Mouse (Mus musculus): ENCODE measurements around the gene D930048N14Rik. TPM values are rescaled to one million over a fixed set of nuclear protein-coding genes. Genes with fewer than 3 reads are reported as not detected.
"Not testable (repeated sequence)": the region's sequence is repeated elsewhere in the genome, so short reads cannot be mapped to it uniquely, and the experiment has no call there.

The D930048N14Rik gene
- total RNA-seq, 4 experiments from 2014 or later = 0.15 to 0.19 (median 0.19) TPM; not detected in 1

DNA sequence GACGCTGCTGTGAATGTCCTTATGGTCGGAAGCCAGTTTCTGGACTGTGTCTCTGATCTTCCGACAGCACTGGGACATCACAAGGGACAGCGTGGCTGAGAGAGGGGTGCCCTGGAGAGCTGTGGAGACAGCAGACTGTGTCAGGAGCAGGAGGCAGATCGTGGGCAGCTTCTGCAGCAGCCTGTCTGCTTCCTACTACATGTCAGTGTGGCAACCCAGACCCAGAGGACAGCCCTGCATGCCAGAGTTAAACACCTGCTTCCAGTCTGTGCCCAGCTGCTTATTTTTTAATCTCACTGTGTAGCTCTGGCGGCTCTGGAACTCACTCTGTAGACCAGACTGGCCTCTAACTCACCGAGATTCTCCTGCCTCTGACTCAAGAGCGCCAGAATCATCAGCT lies 22.8 kb upstream of the D930048N14Rik start:
- no peak for DNase-seq (ENCODE audit: low spot score in 2 of 2)

GRCm38 (mm10) chr11:51629651-51630314 lies 21.0 kb upstream of the D930048N14Rik start:
- no peak for DNase-seq (ENCODE audit: low spot score in 2 of 2)

- no peak for DNase-seq (ENCODE audit: low spot score in 2 of 2)
These were observed 18.5 kb upstream of the D930048N14Rik start for GRCm38 (mm10) chr11:51632130-51632753.

DNA sequence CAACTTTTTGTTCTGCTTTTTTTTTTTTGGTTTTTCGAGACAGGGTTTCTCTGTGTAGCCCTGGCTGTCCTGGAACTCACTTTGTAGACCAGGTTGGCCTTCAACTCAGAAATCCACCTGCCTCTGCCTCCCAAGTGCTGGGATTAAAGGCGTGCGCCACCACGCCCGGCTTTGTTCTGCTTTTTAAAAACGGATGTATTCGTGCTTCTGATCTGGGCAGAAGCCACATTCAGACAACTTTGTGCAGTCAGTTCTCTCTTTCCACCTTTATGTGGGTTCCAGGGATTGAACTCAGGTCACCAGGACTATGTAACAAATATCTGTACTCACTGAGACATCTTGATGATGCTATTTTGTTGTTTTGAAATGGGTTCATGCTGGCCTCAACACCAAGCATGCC lies 17.6 kb upstream of the D930048N14Rik start:
- DNase-seq (ENCODE audit: low spot score in 2 of 2) = not testable (repeated sequence)

DNA sequence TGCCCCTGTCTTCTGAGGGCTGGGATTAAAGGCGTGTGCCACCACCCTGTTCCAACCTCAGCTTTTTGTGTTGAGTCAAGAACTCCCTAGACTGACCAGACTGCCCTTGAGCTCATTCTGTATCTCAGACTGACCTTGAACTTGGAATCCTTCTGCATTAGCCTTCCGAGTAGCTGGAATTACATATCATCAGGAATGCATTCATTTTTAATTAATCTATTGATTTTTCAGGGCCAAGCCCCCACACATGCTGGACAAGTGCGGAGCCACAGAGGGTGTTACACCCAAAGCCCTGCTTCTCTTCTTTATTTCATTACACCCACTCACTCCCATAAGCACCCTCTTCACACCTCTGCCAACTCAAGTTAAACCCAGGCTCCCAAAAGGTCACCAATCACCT lies 17.0 kb upstream of the D930048N14Rik start:
- DNase-seq (ENCODE audit: low spot score in 2 of 2) = no peak

DNA sequence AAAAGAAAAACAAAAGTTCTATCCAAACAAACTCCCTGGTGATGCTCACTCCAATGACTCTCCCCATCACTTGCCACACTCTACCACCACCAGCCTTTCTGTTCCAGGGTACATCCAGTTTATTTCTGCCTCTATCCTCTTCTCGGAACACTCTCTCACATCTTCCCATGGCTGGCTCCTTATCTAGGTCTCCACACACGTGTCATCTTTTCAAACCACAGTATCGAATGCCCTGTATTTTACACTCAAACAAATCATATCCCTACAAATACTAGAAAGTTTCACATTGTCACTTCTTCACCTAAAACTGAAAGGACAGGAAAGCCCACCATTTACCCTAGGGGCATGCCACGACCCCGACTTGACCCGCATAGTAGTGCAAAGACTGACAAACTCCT lies 15.6 kb upstream of the D930048N14Rik start:
- DNase-seq (ENCODE audit: low spot score in 2 of 2) = no peak

DNA sequence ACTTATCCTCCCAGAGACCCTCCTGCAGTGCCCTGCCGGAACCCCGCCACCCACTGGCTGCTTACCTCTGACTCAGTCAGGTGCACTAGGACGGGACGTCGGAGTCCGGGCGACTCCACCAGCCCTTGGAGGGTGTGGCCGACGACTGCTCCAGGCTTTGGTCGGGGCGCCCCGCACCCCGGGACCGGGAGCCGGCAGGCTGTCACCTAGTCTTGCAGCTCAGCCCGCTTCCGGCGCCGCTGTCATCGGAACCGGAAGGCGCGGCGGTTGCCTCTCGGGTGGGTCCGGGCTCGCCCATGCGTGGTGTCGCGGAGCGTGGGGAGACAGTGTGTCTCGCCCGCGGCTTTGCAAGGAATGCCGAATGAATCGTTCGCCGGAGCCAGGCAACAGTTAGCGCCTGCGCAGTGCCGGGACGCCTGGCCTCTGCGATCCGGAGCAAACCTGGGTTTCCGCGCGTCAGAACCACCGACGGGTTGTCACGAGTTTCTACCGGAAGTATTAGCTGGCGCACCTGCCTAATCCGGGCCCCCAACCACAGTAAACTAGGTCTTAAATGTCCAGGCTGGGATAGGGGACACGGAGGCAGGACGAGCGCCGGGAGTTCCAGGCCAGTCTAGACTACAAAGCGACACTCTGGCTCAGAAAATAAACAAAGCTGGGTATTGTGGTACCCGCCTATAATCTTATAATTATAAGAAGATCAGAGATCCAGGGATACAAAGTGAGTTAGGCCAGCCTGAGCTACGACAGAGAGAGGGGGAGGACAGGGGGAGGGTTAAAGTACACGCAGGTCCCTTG lies 15.0 kb upstream of the D930048N14Rik start, which contains the start of gene Rmnd5b:
Rmnd5b (minus strand) TSS at position 372 of the 798 bp plus-strand sequence.
- DNase-seq (ENCODE audit: low spot score in 2 of 2) = peak; percentile 80 to 86

DNA sequence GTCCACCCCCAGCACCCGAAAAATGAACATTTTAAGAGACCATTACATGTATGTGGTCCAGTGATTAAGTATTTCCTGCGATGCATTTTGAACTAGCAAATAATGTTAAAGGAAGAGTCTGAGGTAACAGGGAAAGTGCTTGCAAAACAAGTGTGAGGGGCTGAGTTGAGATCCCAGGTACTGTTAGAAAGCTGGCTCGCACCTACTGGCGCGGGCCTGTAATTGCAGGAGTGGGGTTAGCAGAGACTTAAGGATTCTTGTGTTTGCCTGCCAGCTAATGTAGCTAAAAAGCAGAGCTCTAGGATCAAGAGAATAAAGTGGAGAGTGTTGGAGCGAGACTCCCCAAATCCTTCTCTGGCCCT lies 14.4 kb upstream of the D930048N14Rik start:
- no peak for DNase-seq (ENCODE audit: low spot score in 2 of 2)

- DNase-seq (ENCODE audit: low spot score in 2 of 2) = no peak
These were observed 12.8 kb upstream of the D930048N14Rik start for GRCm38 (mm10) chr11:51637971-51638414.

DNA sequence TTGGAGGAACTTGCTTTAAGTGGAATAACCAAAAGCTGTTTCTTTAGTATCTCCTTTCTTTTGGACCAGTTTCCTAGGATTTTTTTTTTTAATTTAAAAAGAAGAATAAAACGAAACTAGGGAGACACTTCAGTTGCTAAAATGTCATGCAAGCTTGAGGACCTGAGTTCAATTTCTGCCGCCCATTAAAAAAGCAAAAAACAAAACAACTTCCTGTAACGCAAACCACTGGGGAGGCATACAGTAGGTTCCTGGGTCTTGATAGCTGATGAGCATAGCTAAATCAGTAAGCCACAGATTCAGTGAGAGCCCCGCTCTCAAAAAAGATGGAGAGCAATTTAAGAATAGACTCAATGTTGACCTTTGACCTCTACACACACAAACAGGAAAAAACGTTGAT lies 12.3 kb upstream of the D930048N14Rik start:
- no peak for DNase-seq (ENCODE audit: low spot score in 2 of 2)

DNA sequence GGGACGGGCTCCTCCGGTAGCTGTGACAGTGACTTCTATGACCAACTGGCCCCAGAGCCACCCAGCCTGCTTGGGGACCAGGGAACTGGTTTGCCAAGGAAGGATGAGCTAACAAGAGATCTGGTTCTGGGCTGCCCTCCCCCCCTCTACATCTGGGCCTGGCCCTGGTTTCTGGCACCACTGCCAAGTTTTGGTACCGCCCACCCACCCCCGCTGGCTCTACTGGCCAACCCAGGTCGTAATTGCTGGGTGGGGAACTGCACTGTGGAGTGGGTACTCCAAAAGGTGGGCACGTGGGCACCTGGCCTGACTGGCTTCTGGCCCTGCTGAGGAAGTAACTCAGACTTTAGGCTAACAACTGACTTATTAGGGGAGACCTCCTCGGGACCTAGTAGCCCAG lies 10.0 kb upstream of the D930048N14Rik start:
- DNase-seq (ENCODE audit: low spot score in 2 of 2) = no peak

DNA sequence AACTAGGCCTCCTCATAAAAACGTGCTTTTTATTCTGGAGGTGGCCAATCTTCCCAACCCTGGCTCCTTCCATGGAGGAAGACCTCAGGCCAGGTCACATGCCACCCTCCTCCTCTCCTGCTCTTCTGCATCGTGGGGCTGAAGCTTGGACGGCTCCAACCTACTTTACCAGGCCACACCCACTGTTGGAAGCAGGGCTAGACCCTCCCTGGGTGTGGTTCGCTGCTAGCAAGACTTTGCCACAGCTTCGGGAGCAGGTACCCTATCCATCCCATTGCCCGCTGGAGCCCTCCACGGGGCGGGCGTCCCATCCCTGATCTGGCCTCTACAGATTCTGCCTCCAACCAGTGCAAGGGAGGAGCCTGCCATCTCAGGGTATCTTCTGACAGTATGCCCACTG lies 7.6 kb upstream of the D930048N14Rik start:
- no peak for DNase-seq (ENCODE audit: low spot score in 2 of 2)

DNA sequence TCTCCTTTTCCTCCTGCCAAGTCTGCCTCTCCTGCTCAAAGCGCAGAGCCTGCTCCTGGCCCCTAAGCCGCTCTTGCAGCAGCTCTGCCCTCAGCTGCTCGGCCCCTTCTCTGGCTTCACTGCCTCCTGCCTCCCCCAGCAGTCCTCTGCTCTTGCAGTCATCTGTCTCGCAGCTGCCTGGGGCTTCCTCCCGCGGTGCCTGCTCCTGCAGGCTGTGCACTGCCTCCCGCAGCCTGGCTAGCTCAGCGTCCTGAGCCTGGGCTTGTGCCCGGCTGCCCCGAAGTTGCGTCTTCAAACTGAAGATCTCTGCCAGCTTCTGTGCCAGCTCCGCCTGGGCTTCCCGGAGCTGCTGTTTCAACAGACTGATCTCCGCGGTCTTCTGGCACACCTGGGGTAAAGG lies 7.0 kb upstream of the D930048N14Rik start:
- no peak for DNase-seq (ENCODE audit: low spot score in 2 of 2)

DNA sequence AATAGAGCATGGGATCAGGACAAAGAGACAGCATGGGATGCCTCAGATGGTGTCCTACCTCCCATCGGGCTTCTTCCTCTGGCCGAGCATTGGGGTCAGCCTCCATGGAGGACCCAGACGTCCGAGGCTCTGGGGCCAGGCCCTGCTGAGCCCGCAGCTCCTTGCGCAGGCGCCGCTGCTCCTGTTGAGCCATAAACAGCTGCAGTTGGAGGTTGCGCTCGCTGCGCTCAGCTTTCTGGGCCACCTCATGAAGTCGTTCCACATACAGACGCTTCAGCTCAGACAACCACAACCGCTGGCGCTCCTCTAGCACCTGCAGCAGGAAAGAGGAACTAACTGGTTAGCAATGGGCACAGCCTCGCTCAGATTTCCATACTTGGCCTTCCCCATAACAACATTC lies 6.5 kb upstream of the D930048N14Rik start:
- DNase-seq (ENCODE audit: low spot score in 2 of 2) = no peak

DNA sequence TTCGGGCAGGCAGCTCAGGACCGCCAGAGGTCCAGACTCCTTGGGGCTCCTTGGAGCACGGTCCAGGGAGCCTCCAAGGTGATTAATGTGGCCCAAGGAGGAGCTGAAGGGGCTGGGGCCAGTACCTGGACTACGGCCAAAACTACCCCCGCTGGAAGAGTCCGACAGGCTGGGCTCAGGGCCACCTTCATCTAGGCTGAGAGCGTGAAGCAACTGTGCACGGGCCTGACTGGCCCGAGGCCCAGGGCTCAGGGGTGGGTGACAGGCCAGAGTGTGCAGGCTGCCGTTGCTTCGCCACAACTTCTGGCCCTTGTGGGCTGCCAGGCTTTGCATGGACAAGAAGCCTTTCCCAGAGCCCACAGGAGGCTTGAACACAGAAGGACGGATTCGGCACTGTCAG lies 5.5 kb upstream of the D930048N14Rik start:
- no peak for DNase-seq (ENCODE audit: low spot score in 2 of 2)

DNA sequence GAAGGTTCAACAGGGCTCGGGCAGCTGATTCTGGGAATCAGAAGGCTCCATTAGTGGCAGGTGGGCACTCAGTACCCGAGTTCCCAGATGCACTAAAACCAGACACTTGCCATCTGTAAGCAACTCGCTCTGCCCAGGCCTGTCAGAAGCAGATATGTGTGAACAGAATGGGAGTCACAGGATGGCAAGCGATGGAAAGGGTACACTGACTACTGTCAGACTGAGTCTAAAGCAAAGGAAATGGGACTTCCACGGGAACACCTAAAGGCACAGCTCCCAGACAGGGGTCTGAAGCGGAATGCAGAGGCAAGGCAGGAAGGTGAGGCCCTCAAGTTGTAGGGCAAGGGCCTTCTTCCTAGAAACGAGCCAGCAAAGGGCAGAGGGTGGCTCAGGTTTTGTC lies 4.5 kb upstream of the D930048N14Rik start:
- no peak for DNase-seq (ENCODE audit: low spot score in 2 of 2)

DNA sequence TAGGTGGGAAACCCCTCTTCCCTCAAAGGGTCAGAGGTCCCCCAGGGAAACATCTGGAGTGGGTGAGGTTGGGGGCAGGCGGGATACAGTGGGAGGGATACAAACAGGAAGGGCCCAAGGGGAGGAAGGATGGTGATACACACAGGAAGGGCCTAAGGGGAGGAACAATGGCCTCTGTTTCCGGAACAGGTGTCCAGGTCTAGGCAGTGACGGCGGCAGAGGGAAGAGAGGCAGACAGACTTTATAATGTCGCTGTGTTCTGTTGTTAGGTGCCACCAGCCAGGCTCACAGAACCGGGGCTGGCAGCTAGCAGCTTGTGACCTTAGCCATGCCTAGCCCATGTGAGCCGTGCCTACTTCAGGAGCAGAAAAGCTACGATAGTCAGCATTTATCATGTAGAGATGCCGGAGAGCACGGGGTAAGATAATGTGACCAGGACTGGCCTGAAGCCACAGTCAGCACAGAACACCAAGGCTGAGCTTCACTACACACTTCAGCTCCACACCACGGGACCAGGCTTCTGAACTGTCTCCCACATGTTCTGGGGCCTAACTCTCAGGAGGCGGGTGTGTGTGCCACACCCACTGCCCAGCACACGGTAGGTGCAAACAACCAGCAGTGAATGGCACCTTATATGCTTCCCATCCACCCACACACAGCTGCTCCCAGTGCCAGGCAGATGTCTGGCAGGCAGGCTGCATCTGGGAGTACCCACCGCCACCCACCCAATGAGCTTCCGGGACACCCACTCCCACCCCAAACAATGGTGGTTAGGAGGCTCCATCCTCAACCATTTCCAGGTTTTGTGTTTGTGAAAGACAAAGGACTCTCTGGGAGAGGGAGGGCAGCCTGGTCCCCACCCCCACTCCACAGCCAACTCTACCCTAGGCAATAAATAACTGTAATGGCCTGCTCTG lies 3.7 kb upstream of the D930048N14Rik start:
- no peak for DNase-seq (ENCODE audit: low spot score in 2 of 2)

GRCm38 (mm10) chr11:51648566-51648965 lies 2.2 kb upstream of the D930048N14Rik start:
- no peak for DNase-seq (ENCODE audit: low spot score in 2 of 2)

DNA sequence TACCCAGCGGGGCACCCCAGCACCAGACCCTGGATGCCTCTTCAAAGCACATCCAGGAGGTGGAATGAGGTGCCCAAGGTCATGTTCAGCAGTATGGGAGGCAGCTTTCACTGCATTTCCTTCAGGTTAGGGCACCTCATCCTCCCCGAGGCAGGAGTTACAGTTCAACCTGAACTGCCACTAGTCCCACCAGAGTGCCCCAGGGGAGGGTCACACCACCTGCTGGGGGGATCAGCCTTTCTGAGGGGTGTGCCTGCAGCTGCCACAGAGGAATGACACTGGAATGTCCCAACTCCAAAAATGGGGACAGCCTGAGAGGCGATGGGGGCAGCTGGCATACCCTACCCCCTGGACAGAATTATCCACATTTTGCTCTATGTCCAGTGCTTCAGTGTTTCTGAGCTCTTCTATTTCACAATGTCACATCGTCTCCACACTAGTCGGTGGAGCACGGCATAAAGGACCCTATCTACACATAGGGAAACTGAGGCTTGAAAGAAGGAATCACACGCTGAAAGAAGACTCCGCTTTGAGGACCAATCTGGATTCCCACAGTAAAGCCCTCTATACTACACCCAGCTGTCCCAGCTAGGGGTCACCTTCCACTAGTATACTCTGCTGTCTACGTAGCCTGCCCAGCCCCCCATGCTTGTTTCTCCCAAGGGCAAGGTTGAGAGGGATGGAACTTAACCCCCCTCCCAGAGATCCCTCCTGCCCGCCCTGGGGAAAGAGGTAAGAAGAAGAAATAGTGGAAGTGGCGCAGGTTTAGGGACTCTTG lies 1.5 kb upstream of the D930048N14Rik start:
- DNase-seq (ENCODE audit: low spot score in 2 of 2) = no peak

GRCm38 (mm10) chr11:51649889-51650199 lies 910 bp upstream of the D930048N14Rik start:
- DNase-seq (ENCODE audit: low spot score in 2 of 2) = no peak

DNA sequence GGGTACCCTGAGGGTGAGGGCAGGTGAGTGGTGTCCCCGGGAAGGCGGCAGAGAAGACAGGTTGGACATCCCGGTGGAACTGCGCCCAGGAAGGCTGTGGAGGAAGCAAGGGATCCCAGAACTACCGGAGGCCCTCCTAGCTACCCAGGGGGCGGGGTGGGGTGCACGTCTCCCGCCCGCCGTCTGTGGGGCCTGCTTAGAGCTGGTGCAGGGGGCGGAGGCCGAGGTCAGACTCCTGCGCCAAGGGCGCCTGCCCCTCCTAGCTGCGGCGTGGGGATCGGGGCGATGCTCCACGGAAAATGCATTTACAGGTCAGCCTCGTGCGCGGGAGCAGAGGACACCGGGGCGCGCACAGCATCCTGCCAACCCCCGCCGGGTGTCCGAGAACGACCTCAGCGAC lies 493 bp upstream of the D930048N14Rik start:
- no peak for DNase-seq (ENCODE audit: low spot score in 2 of 2)

Data from gastrocnemius, adult 8-10 months (tissue).